Mouse (Mus musculus) midbrain, embryonic 16.5 days (tissue): ENCODE data around the gene Adam22. TPM values are rescaled to one million over a fixed set of nuclear protein-coding genes. Genes with fewer than 3 reads are reported as not detected.
"Not testable (repeated sequence)": the region's sequence is repeated elsewhere in the genome, so short reads cannot be mapped to it uniquely, and the experiment has no call there.

Experiments used
- ATAC-seq: fragments of 200-750 bp; cut with Nextera tagmentation; 2 replicates; pipeline ENCODE4 v1.8.0; 2017; ENCODE audit warnings: moderate TSS enrichment
- H3K27ac ChIP-seq: fragments of 300-500 bp; sonication (generic); 2 replicates; pipeline ENCODE4 v1.5.1; 2014; ENCODE audit warnings: mild to moderate bottlenecking, low read length, mixed read lengths
- H3K27me3 ChIP-seq: fragments of 300-500 bp; sonication (generic); 2 replicates; pipeline ENCODE4 v1.6.1; 2014; ENCODE audit warnings: low read depth, low read length, mixed read lengths; ENCODE audit not compliant: control insufficient read depth, insufficient read depth
- H3K36me3 ChIP-seq: fragments of 300-500 bp; sonication (generic); 2 replicates; pipeline ENCODE4 v1.6.1; 2014; ENCODE audit warnings: mild to moderate bottlenecking, low read length, moderate library complexity, mixed read lengths; ENCODE audit not compliant: control insufficient read depth, insufficient read depth
- H3K4me1 ChIP-seq: fragments of 300-500 bp; sonication (generic); 2 replicates; pipeline ENCODE4 v1.6.1; 2014; ENCODE audit warnings: mild to moderate bottlenecking, low read length, mixed read lengths; ENCODE audit not compliant: control insufficient read depth, insufficient read depth
- H3K4me2 ChIP-seq: fragments of 300-500 bp; sonication (generic); 2 replicates; pipeline ENCODE4 v1.6.1; 2014; ENCODE audit warnings: mild to moderate bottlenecking, low read length, mixed read lengths
- H3K4me3 ChIP-seq: fragments of 300-500 bp; sonication (generic); 2 replicates; pipeline ENCODE4 v1.5.1; 2014; ENCODE audit warnings: low read depth, mild to moderate bottlenecking, low read length, moderate library complexity, mixed read lengths
- H3K9ac ChIP-seq: fragments of 300-500 bp; sonication (generic); 2 replicates; pipeline ENCODE4 v1.6.1; 2014; ENCODE audit warnings: low read depth, low read length, mixed read lengths
- H3K9me3 ChIP-seq: fragments of 300-500 bp; sonication (generic); replicated peaks from 2 replicates; pipeline ENCODE4 v1.6.1; 2014; ENCODE audit warnings: mild to moderate bottlenecking, low read length, mixed read lengths; ENCODE audit not compliant: control insufficient read depth, poor library complexity, severe bottlenecking
- WGBS: fragments of 180-500 bp; shearing (Covaris S2); extraction: QIAGEN DNeasy Blood & Tissue Kit; methylation state at CpG from one replicate; pipeline ENCODE4 v1.1.7; 2014; 5-methylcytosine and 5-hydroxymethylcytosine counted together
- polyA plus RNA-seq: library from polyadenylated mRNA; unstranded; fragments of >200 nt; fragmentation: Nextera tagmentation; extraction: Ambion mirVana; gene quantifications from 2 replicates; pipeline ENCODE4 v1.2.1, GENCODE M21; 2015

The Adam22 gene
- polyA plus RNA-seq, 1 experiment from 2014 or later: 49.5 TPM

- Histone ChIP-seq H3K9me3 (no peaks in the 10 kb centered on the region), H3K27ac (no peak overlapping the region), H3K27me3 (no peaks in the 10 kb centered on the region), H3K36me3 (peaks cover 34% of the 10 kb centered on the region), H3K4me1 (no peaks in the 10 kb centered on the region), H3K4me3 (no peak overlapping the region), H3K9ac (no peak overlapping the region), H3K4me2 (no peak overlapping the region)
- WGBS: 70% methylated on average over 6 of the region's 6 CpGs
- no peak for ATAC-seq
Observed at GRCm38 (mm10) chr5:8063207-8063606, 304.8 kb downstream of the Adam22 start.

GRCm38 (mm10) chr5:8062469-8062868, 305.5 kb downstream of the Adam22 start:
- Histone ChIP-seq H3K27ac (no peak overlapping the region), H3K36me3 (peaks cover 34% of the 10 kb centered on the region), H3K4me2 (no peak overlapping the region), H3K9ac (no peak overlapping the region), H3K4me3 (no peak overlapping the region), H3K4me1 (peaks cover 1% of the 10 kb centered on the region), H3K27me3 (no peaks in the 10 kb centered on the region), H3K9me3 (no peaks in the 10 kb centered on the region)
- ATAC-seq: no peak
- 97% methylated on average over 2 of the region's 2 CpGs for WGBS

- Histone ChIP-seq H3K4me1 (peaks cover 12% of the 10 kb centered on the region), H3K4me2 (no peak overlapping the region), H3K9me3 (no peaks in the 10 kb centered on the region), H3K27me3 (no peaks in the 10 kb centered on the region), H3K9ac (no peak overlapping the region), H3K36me3 (peaks cover 9% of the 10 kb centered on the region), H3K4me3 (no peak overlapping the region), H3K27ac (no peak overlapping the region)
- WGBS: 95% methylated on average over 7 of the region's 7 CpGs
- ATAC-seq: no peak
Observed at GRCm38 (mm10) chr5:8058056-8058455, 309.9 kb downstream of the Adam22 start.

- ATAC-seq: peak; percentile 64
- Histone ChIP-seq H3K4me2 (peak overlapping the region; percentile 64), H3K4me1 (peaks cover 12% of the 10 kb centered on the region), H3K4me3 (peak overlapping the region; percentile 71), H3K9ac (peak overlapping the region; percentile 71), H3K27ac (no peak overlapping the region; the same call in 1 of the 2 replicates), H3K9me3 (no peaks in the 10 kb centered on the region), H3K36me3 (peaks cover 9% of the 10 kb centered on the region), H3K27me3 (no peaks in the 10 kb centered on the region)
- 66% methylated on average over 5 of the region's 5 CpGs for WGBS
Observed at GRCm38 (mm10) chr5:8057018-8057323, 311.0 kb downstream of the Adam22 start.

- Histone ChIP-seq H3K27me3 (no peaks in the 10 kb centered on the region), H3K4me3 (peak overlapping the region; percentile 71), H3K4me2 (peak overlapping the region; percentile 64), H3K36me3 (peaks cover 9% of the 10 kb centered on the region), H3K4me1 (peaks cover 12% of the 10 kb centered on the region), H3K9me3 (no peaks in the 10 kb centered on the region), H3K9ac (peak overlapping the region; percentile 71), H3K27ac (peak overlapping the region; percentile 61)
- WGBS: under 1% methylated on average over 49 of the region's 60 CpGs
- peak; percentile 98 for ATAC-seq
Observed at GRCm38 (mm10) chr5:8056141-8057017, 311.6 kb downstream of the Adam22 start.

- Histone ChIP-seq H3K9me3 (no peaks in the 10 kb centered on the region), H3K4me3 (peak overlapping the region; percentile 71), H3K4me2 (peak overlapping the region; percentile 64), H3K4me1 (peaks cover 12% of the 10 kb centered on the region), H3K27me3 (no peaks in the 10 kb centered on the region), H3K36me3 (peaks cover 9% of the 10 kb centered on the region), H3K27ac (no peak overlapping the region; the same call in 1 of the 2 replicates), H3K9ac (0 out of 2 replicates have a peak overlapping the region, but pooled peaks have one; percentile 71)
- peak; percentile 41 for ATAC-seq
- 33% methylated on average over 8 of the region's 8 CpGs for WGBS
Observed at GRCm38 (mm10) chr5:8055721-8056129, 312.2 kb downstream of the Adam22 start.

GRCm38 (mm10) chr5:8053827-8054226, 314.1 kb downstream of the Adam22 start:
- Histone ChIP-seq H3K9ac (no peak overlapping the region), H3K9me3 (no peaks in the 10 kb centered on the region), H3K36me3 (no peaks in the 10 kb centered on the region), H3K27ac (no peak overlapping the region), H3K27me3 (no peaks in the 10 kb centered on the region), H3K4me2 (no peak overlapping the region), H3K4me1 (peaks cover 12% of the 10 kb centered on the region), H3K4me3 (no peak overlapping the region)
- 93% methylated on average over 4 of the region's 4 CpGs for WGBS
- no peak for ATAC-seq

GRCm38 (mm10) chr5:8045855-8046254, 322.1 kb downstream of the Adam22 start, which contains the start of gene Sri:
Sri (plus strand) TSS chr5:8046078.
- no peaks in the 10 kb centered on the region for H3K27me3 ChIP-seq
- no peaks in the 10 kb centered on the region for H3K36me3 ChIP-seq
- no peak within 1 kb of the TSS for H3K4me3 ChIP-seq
- H3K27ac ChIP-seq: no peak within 1 kb of the TSS
- H3K4me1 ChIP-seq: no peaks in the 10 kb centered on the region
- 84% methylated on average over 6 of the region's 6 CpGs for WGBS
- ATAC-seq: no peak
- H3K4me2 ChIP-seq: no peak within 1 kb of the TSS
- H3K9ac ChIP-seq: no peak within 1 kb of the TSS
- H3K9me3 ChIP-seq: no peaks in the 10 kb centered on the region

GRCm38 (mm10) chr5:8034596-8034995, 333.4 kb downstream of the Adam22 start:
- not testable (repeated sequence) for H3K9ac ChIP-seq, H3K27me3 ChIP-seq, ATAC-seq, H3K4me1 ChIP-seq, H3K4me2 ChIP-seq, H3K36me3 ChIP-seq, H3K27ac ChIP-seq, H3K9me3 ChIP-seq, H3K4me3 ChIP-seq
- WGBS: 90% methylated on average over 6 of the region's 6 CpGs
